Mouse (Mus musculus) erythroblast, embryonic 14.5 days (primary cell): Measurements from ENCODE around the gene Gbf1. TPM values are rescaled to one million over a fixed set of nuclear protein-coding genes. Genes with fewer than 3 reads are reported as not detected.
A peak's percentile ranks its signal among the peaks of the same experiment; 100 is the strongest.
"Not testable (repeated sequence)": the region's sequence is repeated elsewhere in the genome, so short reads cannot be mapped to it uniquely, and the experiment has no call there.

ENCODE experiments used
- H3K27me3 ChIP-seq: 2 replicates; pipeline ENCODE4 v1.6.1; 2012; ENCODE audit warnings: inconsistent platforms; ENCODE audit not compliant: control insufficient read depth
- H3K36me3 ChIP-seq: 2 replicates; pipeline ENCODE4 v1.6.1; 2012; ENCODE audit warnings: mild to moderate bottlenecking, inconsistent platforms; ENCODE audit not compliant: control insufficient read depth
- H3K4me1 ChIP-seq: 2 replicates; pipeline ENCODE4 v1.6.1; 2012; ENCODE audit warnings: inconsistent platforms; ENCODE audit not compliant: control insufficient read depth
- H3K4me3 ChIP-seq: replicated peaks from 2 replicates; pipeline ENCODE3; 2012; ENCODE audit warnings: moderate library complexity, mild to moderate bottlenecking, inconsistent platforms
- H3K9me3 ChIP-seq: 2 replicates; pipeline ENCODE4 v1.6.1; 2012; ENCODE audit warnings: low read length, inconsistent platforms, mixed read lengths; ENCODE audit not compliant: control insufficient read depth
- GATA1 ChIP-seq: IDR thresholded peaks from 2 replicates; pipeline ENCODE4 v1.6.1; 2012; ENCODE audit warnings: low read length, inconsistent platforms, mixed read lengths
- TAL1 ChIP-seq: IDR thresholded peaks from 3 replicates; pipeline ENCODE4 v1.6.1; 2012; ENCODE audit warnings: low read length, inconsistent platforms, mixed read lengths
- polyA plus RNA-seq: library from polyadenylated mRNA; stranded (reverse); fragments of >175 nt; gene quantifications from 2 replicates; pipeline ENCODE4 v1.2.3, GENCODE M21; 2012

Gene Gbf1
- polyA plus RNA-seq, 1 experiment: 31.8 TPM

- H3K36me3 ChIP-seq: no peaks in the 10 kb centered on the region
- no peaks in the 10 kb centered on the region for H3K9me3 ChIP-seq
- peaks cover under 1% of the 10 kb centered on the region for H3K4me1 ChIP-seq
- no peak overlapping the region for H3K4me3 ChIP-seq
- TF ChIP-seq GATA1 (no peak), TAL1 (no peak)
- H3K27me3 ChIP-seq: peaks cover 15% of the 10 kb centered on the region
Measured at GRCm38 (mm10) chr19:46124651-46125050, 27.7 kb upstream of the Gbf1 start.

- H3K36me3 ChIP-seq: no peaks in the 10 kb centered on the region
- H3K9me3 ChIP-seq: no peaks in the 10 kb centered on the region
- TF ChIP-seq GATA1 (no peak), TAL1 (no peak)
Measured at GRCm38 (mm10) chr19:46126301-46126700, 26.0 kb upstream of the Gbf1 start.

GRCm38 (mm10) chr19:46129737-46130136 lies 22.6 kb upstream of the Gbf1 start:
- peaks cover 61% of the 10 kb centered on the region for H3K27me3 ChIP-seq
- not testable (repeated sequence) for H3K9me3 ChIP-seq, H3K4me1 ChIP-seq, H3K36me3 ChIP-seq, H3K4me3 ChIP-seq

More at GRCm38 (mm10) chr19:46126301-46126700, 26.0 kb upstream of the Gbf1 start:
- Histone ChIP-seq H3K4me1 (no peaks in the 10 kb centered on the region), H3K4me3 (no peak overlapping the region), H3K27me3 (peaks cover 28% of the 10 kb centered on the region)

- H3K4me3 ChIP-seq: no peak overlapping the region
- H3K4me1 ChIP-seq: peaks cover 17% of the 10 kb centered on the region
- H3K27me3 ChIP-seq: peaks cover 76% of the 10 kb centered on the region
- H3K36me3 ChIP-seq: no peaks in the 10 kb centered on the region
- no peak for TF ChIP-seq TAL1
- TF ChIP-seq GATA1: no peak
- no peaks in the 10 kb centered on the region; the same call in 1 of the 2 replicates for H3K9me3 ChIP-seq
Measured at GRCm38 (mm10) chr19:46131283-46131682, 21.0 kb upstream of the Gbf1 start.

- peaks cover 79% of the 10 kb centered on the region for H3K27me3 ChIP-seq
- H3K36me3 ChIP-seq: no peaks in the 10 kb centered on the region
- H3K9me3 ChIP-seq: no peaks in the 10 kb centered on the region; the same call in 1 of the 2 replicates
- TF ChIP-seq GATA1 (no peak), TAL1 (no peak)
- peaks cover 23% of the 10 kb centered on the region for H3K4me1 ChIP-seq
- no peak within 1 kb of the TSS for H3K4me3 ChIP-seq
Measured at GRCm38 (mm10) chr19:46131694-46132525, 20.4 kb upstream of the Gbf1 start, which contains the start of gene Elovl3. Gene Elovl3 (plus strand): TSS chr19:46131897.

- Histone ChIP-seq H3K4me3 (no peak overlapping the region), H3K27me3 (peaks cover 80% of the 10 kb centered on the region), H3K36me3 (no peaks in the 10 kb centered on the region), H3K9me3 (no peaks in the 10 kb centered on the region; the same call in 1 of the 2 replicates), H3K4me1 (peaks cover 30% of the 10 kb centered on the region)
- TF ChIP-seq TAL1 (no peak), GATA1 (no peak)
Measured at GRCm38 (mm10) chr19:46132577-46132976, 19.7 kb upstream of the Gbf1 start.

- Histone ChIP-seq H3K4me1 (peaks cover 31% of the 10 kb centered on the region), H3K36me3 (no peaks in the 10 kb centered on the region), H3K27me3 (peaks cover 99% of the 10 kb centered on the region), H3K4me3 (peak overlapping the region; percentile 60), H3K9me3 (no peaks in the 10 kb centered on the region; the same call in 1 of the 2 replicates)
- no peak for TF ChIP-seq GATA1
- TF ChIP-seq TAL1: no peak
Measured at GRCm38 (mm10) chr19:46135297-46135696, 17.0 kb upstream of the Gbf1 start.

GRCm38 (mm10) chr19:46135789-46136638 lies 16.3 kb upstream of the Gbf1 start:
- Histone ChIP-seq H3K27me3 (peaks cover 99% of the 10 kb centered on the region), H3K4me3 (peak overlapping the region; percentile 60), H3K4me1 (peaks cover 31% of the 10 kb centered on the region), H3K9me3 (no peaks in the 10 kb centered on the region; the same call in 1 of the 2 replicates), H3K36me3 (no peaks in the 10 kb centered on the region)
- TF ChIP-seq GATA1 (no peak), TAL1 (no peak)
